Mouse (Mus musculus) olfactory bulb, adult 2 months (tissue): ENCODE data around the gene Polr2c. TPM values are rescaled to one million over a fixed set of nuclear protein-coding genes. Genes with fewer than 3 reads are reported as not detected.

Source experiments
- H3K27ac ChIP-seq: fragments of 200-500 bp; 2 replicates; pipeline ENCODE4 v1.5.1; 2012; ENCODE audit warnings: low read depth, low read length; ENCODE audit not compliant: insufficient read depth
- H3K4me1 ChIP-seq: fragments of 200-500 bp; 2 replicates; pipeline ENCODE4 v1.6.1; 2012; ENCODE audit warnings: low read length; ENCODE audit not compliant: control insufficient read depth, insufficient read depth
- H3K4me3 ChIP-seq: fragments of 200-500 bp; 2 replicates; pipeline ENCODE4 v1.5.1; 2012; ENCODE audit warnings: mild to moderate bottlenecking, low read depth, low read length, moderate library complexity; ENCODE audit not compliant: insufficient read depth
- CTCF ChIP-seq: fragments of 200-500 bp; IDR thresholded peaks from 2 replicates; pipeline ENCODE4 v1.5.1; 2012; ENCODE audit warnings: low read depth, mild to moderate bottlenecking, low read length, moderate library complexity; ENCODE audit not compliant: insufficient read depth
- POLR2A ChIP-seq: fragments of 200-500 bp; IDR thresholded peaks from 2 replicates; pipeline ENCODE4 v1.6.1; 2012; ENCODE audit warnings: mild to moderate bottlenecking, low read depth, low read length, moderate library complexity; ENCODE audit not compliant: insufficient read depth
- WGBS: fragments of 180-500 bp; shearing (Covaris S2); methylation state at CpG from one replicate; pipeline ENCODE4 v1.1.7; 2018; 5-methylcytosine and 5-hydroxymethylcytosine counted together
- polyA plus RNA-seq: library from polyadenylated mRNA; stranded (reverse); fragments of >200 nt; gene quantifications from 2 replicates; pipeline ENCODE4 v1.2.4, GENCODE M21; 2012; ENCODE audit warnings: low replicate concordance; ENCODE audit not compliant: missing spikeins, insufficient read depth, insufficient read length

The Polr2c gene
- polyA plus RNA-seq, 1 experiment, result not detected

- Histone ChIP-seq H3K4me1 (peaks cover 6% of the 10 kb centered on the region; the same call in 1 of the 2 replicates), H3K27ac (no peak overlapping the region), H3K4me3 (no peak overlapping the region)
- 67% methylated on average over 2 of the region's 2 CpGs for WGBS
- TF ChIP-seq CTCF (no peak), POLR2A (no peak)
Observed at GRCm38 (mm10) chr8:94892917-94893316, 35.7 kb downstream of the Polr2c start.

- H3K4me1 ChIP-seq, result peaks cover 24% of the 10 kb centered on the region
- WGBS, result 16% methylated on average over 11 of the region's 11 CpGs
- no peak overlapping the region for H3K27ac ChIP-seq
- H3K4me3 ChIP-seq, result no peak overlapping the region
- TF ChIP-seq POLR2A, result no peak
- TF ChIP-seq CTCF, result no peak
Observed at GRCm38 (mm10) chr8:94899262-94899661, 42.0 kb downstream of the Polr2c start.

- no peak overlapping the region for H3K4me3 ChIP-seq
- no peak for TF ChIP-seq CTCF
- TF ChIP-seq POLR2A, result no peak
- H3K4me1 ChIP-seq, result peaks cover 32% of the 10 kb centered on the region
- no peak overlapping the region for H3K27ac ChIP-seq
- WGBS, result 65% methylated on average over 6 of the region's 6 CpGs
Observed at GRCm38 (mm10) chr8:94900617-94901016, 43.4 kb downstream of the Polr2c start.

- 72% methylated on average over 5 of the region's 5 CpGs for WGBS
- no peak overlapping the region for H3K27ac ChIP-seq
- peaks cover 36% of the 10 kb centered on the region for H3K4me1 ChIP-seq
- H3K4me3 ChIP-seq, result no peak overlapping the region
- TF ChIP-seq POLR2A (no peak), CTCF (no peak)
Observed at GRCm38 (mm10) chr8:94901031-94901430, 43.8 kb downstream of the Polr2c start.

- H3K27ac ChIP-seq, result no peak overlapping the region
- TF ChIP-seq POLR2A (no peak), CTCF (no peak)
- peaks cover 51% of the 10 kb centered on the region for H3K4me1 ChIP-seq
- WGBS, result 67% methylated on average over 12 of the region's 12 CpGs
- H3K4me3 ChIP-seq, result no peak overlapping the region
Observed at GRCm38 (mm10) chr8:94903709-94904108, 46.5 kb downstream of the Polr2c start.

GRCm38 (mm10) chr8:94904450-94905175, 47.4 kb downstream of the Polr2c start:
- Histone ChIP-seq H3K4me3 (no peak overlapping the region), H3K27ac (no peak overlapping the region), H3K4me1 (peaks cover 44% of the 10 kb centered on the region)
- no peak for TF ChIP-seq POLR2A
- TF ChIP-seq CTCF, result no peak
- 66% methylated on average over 12 of the region's 12 CpGs for WGBS

GRCm38 (mm10) chr8:94907591-94908300, 50.5 kb downstream of the Polr2c start:
- 34% methylated on average over 18 of the region's 18 CpGs for WGBS
- peak; percentile 16; the same call in 1 of the 2 replicates for TF ChIP-seq CTCF
- no peak for TF ChIP-seq POLR2A
- H3K4me3 ChIP-seq, result peak overlapping the region; percentile 15; the same call in 1 of the 2 replicates
- H3K27ac ChIP-seq, result peak overlapping the region; percentile 70
- H3K4me1 ChIP-seq, result peaks cover 36% of the 10 kb centered on the region

GRCm38 (mm10) chr8:94908847-94909246, 51.6 kb downstream of the Polr2c start:
- no peak for TF ChIP-seq POLR2A
- peak; percentile 83 for TF ChIP-seq CTCF
- H3K4me3 ChIP-seq, result no peak overlapping the region
- H3K27ac ChIP-seq, result 0 out of 2 replicates have a peak overlapping the region, but pooled peaks have one; percentile 70
- 11% methylated on average over 4 of the region's 4 CpGs for WGBS
- H3K4me1 ChIP-seq, result peaks cover 42% of the 10 kb centered on the region

- peak; percentile 59; the same call in 1 of the 2 replicates for TF ChIP-seq CTCF
- TF ChIP-seq POLR2A, result no peak
- Histone ChIP-seq H3K27ac (no peak overlapping the region), H3K4me3 (peak overlapping the region; percentile 51), H3K4me1 (peaks cover 28% of the 10 kb centered on the region)
- WGBS, result 18% methylated on average over 77 of the region's 77 CpGs
Observed at GRCm38 (mm10) chr8:94913061-94913660, 55.9 kb downstream of the Polr2c start.
